Mouse (Mus musculus) heart, embryonic 11.5 days (tissue): ENCODE measurements around the gene Ciita. TPM values are rescaled to one million over a fixed set of nuclear protein-coding genes. Genes with fewer than 3 reads are reported as not detected.

Experiments used
- ATAC-seq: fragments of 200-750 bp; cut with Nextera tagmentation; replicated peaks from 2 replicates; pipeline ENCODE4 v1.8.0; 2017; ENCODE audit warnings: moderate library complexity; ENCODE audit not compliant: insufficient number of reproducible peaks, low FRiP score, low TSS enrichment
- H3K27ac ChIP-seq: fragments of 300-500 bp; sonication (generic); 2 replicates; pipeline ENCODE4 v1.5.1; 2014; ENCODE audit warnings: mild to moderate bottlenecking, low read depth, low read length
- H3K27me3 ChIP-seq: fragments of 300-500 bp; sonication (generic); 2 replicates; pipeline ENCODE4 v1.6.1; 2014; ENCODE audit warnings: mild to moderate bottlenecking, low read length, mixed read lengths; ENCODE audit not compliant: control insufficient read depth, insufficient read depth
- H3K36me3 ChIP-seq: fragments of 300-500 bp; sonication (generic); 2 replicates; pipeline ENCODE4 v1.6.1; 2014; ENCODE audit warnings: mild to moderate bottlenecking, low read length, moderate library complexity, mixed read lengths; ENCODE audit not compliant: control insufficient read depth, insufficient read depth
- H3K4me1 ChIP-seq: fragments of 300-500 bp; sonication (generic); 2 replicates; pipeline ENCODE4 v1.6.1; 2014; ENCODE audit warnings: low read length; ENCODE audit not compliant: control insufficient read depth, insufficient read depth
- H3K4me2 ChIP-seq: fragments of 300-500 bp; sonication (generic); 2 replicates; pipeline ENCODE4 v1.6.1; 2014; ENCODE audit warnings: mild to moderate bottlenecking, moderate library complexity
- H3K4me3 ChIP-seq: fragments of 300-500 bp; sonication (generic); 2 replicates; pipeline ENCODE4 v1.5.1; 2014; ENCODE audit warnings: low read depth, low read length
- H3K9ac ChIP-seq: fragments of 300-500 bp; sonication (generic); 2 replicates; pipeline ENCODE4 v1.6.1; 2014; ENCODE audit warnings: mild to moderate bottlenecking, low read depth, low read length, moderate library complexity
- H3K9me3 ChIP-seq: fragments of 300-500 bp; sonication (generic); replicated peaks from 2 replicates; pipeline ENCODE4 v1.6.1; 2016; ENCODE audit warnings: low read length; ENCODE audit not compliant: control insufficient read depth
- WGBS: fragments of 180-500 bp; shearing (Covaris S2); extraction: QIAGEN DNeasy Blood & Tissue Kit; methylation state at CpG from one replicate; pipeline ENCODE4 v1.1.7; 2014; ENCODE audit not compliant: insufficient replicate concordance; 5-methylcytosine and 5-hydroxymethylcytosine counted together
- polyA plus RNA-seq: library from polyadenylated mRNA; unstranded; fragments of >200 nt; fragmentation: Nextera tagmentation; extraction: Ambion mirVana; gene quantifications from 2 replicates; pipeline ENCODE4 v1.2.1, GENCODE M21; 2014

Gene Ciita
- polyA plus RNA-seq, 1 experiment from 2014 or later = 0.19 TPM

- Histone ChIP-seq H3K4me1 (no peaks in the 10 kb centered on the region; the same call in 1 of the 2 replicates), H3K9ac (no peak overlapping the region), H3K27ac (no peak overlapping the region), H3K4me2 (no peak overlapping the region), H3K4me3 (no peak overlapping the region), H3K36me3 (no peaks in the 10 kb centered on the region), H3K27me3 (no peaks in the 10 kb centered on the region), H3K9me3 (no peaks in the 10 kb centered on the region)
- ATAC-seq = no peak
- 66% methylated on average over 2 of the region's 2 CpGs for whole genome bisulfite sequencing
Observed at GRCm38 (mm10) chr16:10460188-10460587, 19.7 kb upstream of the Ciita start.

GRCm38 (mm10) chr16:10461178-10461577 is 18.7 kb upstream of the Ciita start:
- no peak overlapping the region for H3K4me2 ChIP-seq
- H3K36me3 ChIP-seq = no peaks in the 10 kb centered on the region
- H3K27me3 ChIP-seq = no peaks in the 10 kb centered on the region
- no peak overlapping the region for H3K9ac ChIP-seq
- no peak overlapping the region for H3K4me3 ChIP-seq
- no peak for ATAC-seq
- no peaks in the 10 kb centered on the region for H3K9me3 ChIP-seq
- no peak overlapping the region for H3K27ac ChIP-seq
- no peaks in the 10 kb centered on the region; the same call in 1 of the 2 replicates for H3K4me1 ChIP-seq
- WGBS = 47% methylated on average over 2 of the region's 2 CpGs

- Histone ChIP-seq H3K27me3 (no peaks in the 10 kb centered on the region), H3K36me3 (no peaks in the 10 kb centered on the region), H3K4me2 (no peak overlapping the region), H3K9ac (no peak overlapping the region), H3K9me3 (no peaks in the 10 kb centered on the region), H3K4me1 (no peaks in the 10 kb centered on the region; the same call in 1 of the 2 replicates), H3K4me3 (no peak overlapping the region), H3K27ac (no peak overlapping the region)
- ATAC-seq = no peak
- WGBS = 17% methylated on average over 4 of the region's 4 CpGs
Observed at GRCm38 (mm10) chr16:10465011-10465681, 14.7 kb upstream of the Ciita start.

- Histone ChIP-seq H3K4me3 (no peak overlapping the region), H3K4me2 (no peak overlapping the region), H3K36me3 (no peaks in the 10 kb centered on the region), H3K27me3 (no peaks in the 10 kb centered on the region), H3K27ac (no peak overlapping the region), H3K9ac (no peak overlapping the region), H3K9me3 (no peaks in the 10 kb centered on the region), H3K4me1 (no peaks in the 10 kb centered on the region; the same call in 1 of the 2 replicates)
- 32% methylated on average over 11 of the region's 11 CpGs for WGBS
- ATAC-seq = no peak
Observed at GRCm38 (mm10) chr16:10467391-10468107, 12.3 kb upstream of the Ciita start.

- no peaks in the 10 kb centered on the region; the same call in 1 of the 2 replicates for H3K4me1 ChIP-seq
- no peaks in the 10 kb centered on the region for H3K36me3 ChIP-seq
- H3K27ac ChIP-seq = no peak overlapping the region
- H3K9me3 ChIP-seq = no peaks in the 10 kb centered on the region
- H3K4me3 ChIP-seq = no peak overlapping the region
- no peaks in the 10 kb centered on the region for H3K27me3 ChIP-seq
- no peak for ATAC-seq
- no peak overlapping the region for H3K4me2 ChIP-seq
- WGBS = 79% methylated on average over 1 of the region's 1 CpGs
- no peak overlapping the region for H3K9ac ChIP-seq
Observed at GRCm38 (mm10) chr16:10468201-10468600, 11.7 kb upstream of the Ciita start.

GRCm38 (mm10) chr16:10471950-10472349 is 7.9 kb upstream of the Ciita start:
- Histone ChIP-seq H3K4me3 (no peak overlapping the region), H3K4me2 (no peak overlapping the region), H3K27me3 (no peaks in the 10 kb centered on the region), H3K9ac (no peak overlapping the region), H3K36me3 (no peaks in the 10 kb centered on the region), H3K4me1 (no peaks in the 10 kb centered on the region), H3K9me3 (no peaks in the 10 kb centered on the region), H3K27ac (no peak overlapping the region)
- ATAC-seq = no peak
- WGBS = 77% methylated on average over 3 of the region's 3 CpGs

- Histone ChIP-seq H3K4me1 (no peaks in the 10 kb centered on the region), H3K27me3 (no peaks in the 10 kb centered on the region), H3K9ac (no peak overlapping the region), H3K27ac (no peak overlapping the region), H3K4me2 (no peak overlapping the region), H3K4me3 (no peak overlapping the region), H3K36me3 (no peaks in the 10 kb centered on the region), H3K9me3 (no peaks in the 10 kb centered on the region)
- ATAC-seq = no peak
- WGBS = 54% methylated on average over 3 of the region's 3 CpGs
Observed at GRCm38 (mm10) chr16:10474956-10475355, 4.9 kb upstream of the Ciita start.

GRCm38 (mm10) chr16:10475919-10476318 is 3.9 kb upstream of the Ciita start:
- H3K4me1 ChIP-seq = no peaks in the 10 kb centered on the region
- H3K4me3 ChIP-seq = no peak overlapping the region
- no peak overlapping the region for H3K4me2 ChIP-seq
- no peaks in the 10 kb centered on the region for H3K36me3 ChIP-seq
- H3K9me3 ChIP-seq = no peaks in the 10 kb centered on the region
- no peak overlapping the region for H3K9ac ChIP-seq
- no peak overlapping the region for H3K27ac ChIP-seq
- H3K27me3 ChIP-seq = no peaks in the 10 kb centered on the region
- 63% methylated on average over 2 of the region's 2 CpGs for WGBS
- no peak for ATAC-seq
